Mouse (Mus musculus): ENCODE data around the gene Stk33.
A peak's percentile ranks its signal among the peaks of the same experiment; 100 is the strongest.

Stk33 gene

GRCm38 (mm10) chr7:109357877-109358276 is 81.0 kb downstream of the Stk33 start:
- DNase-seq (ENCODE audit: low spot score) = no peak

GRCm38 (mm10) chr7:109347241-109347640 is 91.6 kb downstream of the Stk33 start:
- no peak for DNase-seq (ENCODE audit: low spot score)

- no peak for DNase-seq (ENCODE audit: low spot score)
Observed at GRCm38 (mm10) chr7:109331722-109332121, 107.2 kb downstream of the Stk33 start.

- DNase-seq (ENCODE audit: low spot score) = no peak
Observed at GRCm38 (mm10) chr7:109328772-109329171, 110.1 kb downstream of the Stk33 start.

GRCm38 (mm10) chr7:109326813-109327212 is 112.1 kb downstream of the Stk33 start:
- no peak for DNase-seq (ENCODE audit: low spot score)

GRCm38 (mm10) chr7:109325731-109326130 is 113.2 kb downstream of the Stk33 start:
- peak; percentile 35 for DNase-seq (ENCODE audit: low spot score)

- DNase-seq (ENCODE audit: low spot score) = no peak
Observed at GRCm38 (mm10) chr7:109325169-109325568, 113.7 kb downstream of the Stk33 start.

- no peak for DNase-seq (ENCODE audit: low spot score)
Observed at GRCm38 (mm10) chr7:109309506-109309905, 129.4 kb downstream of the Stk33 start.

- DNase-seq (ENCODE audit: low spot score) = no peak
Observed at GRCm38 (mm10) chr7:109295807-109296206, 143.1 kb downstream of the Stk33 start.

GRCm38 (mm10) chr7:109295351-109295750 is 143.5 kb downstream of the Stk33 start:
- no peak for DNase-seq (ENCODE audit: low spot score)

- DNase-seq (ENCODE audit: low spot score) = peak; percentile 28
Observed at GRCm38 (mm10) chr7:109290501-109290900, 148.4 kb downstream of the Stk33 start.

GRCm38 (mm10) chr7:109289106-109289505 is 149.8 kb downstream of the Stk33 start:
- DNase-seq (ENCODE audit: low spot score) = no peak

GRCm38 (mm10) chr7:109282106-109282505 is 156.8 kb downstream of the Stk33 start:
- no peak for DNase-seq (ENCODE audit: low spot score)

- no peak for DNase-seq (ENCODE audit: low spot score)
Observed at GRCm38 (mm10) chr7:109276622-109277021, 162.3 kb downstream of the Stk33 start.

GRCm38 (mm10) chr7:109275901-109276300 is 163.0 kb downstream of the Stk33 start:
- DNase-seq (ENCODE audit: low spot score) = no peak

GRCm38 (mm10) chr7:109275151-109275550 is 163.7 kb downstream of the Stk33 start:
- no peak for DNase-seq (ENCODE audit: low spot score)

- DNase-seq (ENCODE audit: low spot score) = no peak
Observed at GRCm38 (mm10) chr7:109274289-109274688, 164.6 kb downstream of the Stk33 start.

GRCm38 (mm10) chr7:109269046-109269445 is 169.8 kb downstream of the Stk33 start:
- DNase-seq (ENCODE audit: low spot score) = no peak

GRCm38 (mm10) chr7:109267370-109267769 is 171.5 kb downstream of the Stk33 start:
- no peak for DNase-seq (ENCODE audit: low spot score)

- DNase-seq (ENCODE audit: low spot score) = peak; percentile 55
Observed at GRCm38 (mm10) chr7:109266181-109266580, 172.7 kb downstream of the Stk33 start.

GRCm38 (mm10) chr7:109265606-109266005 is 173.3 kb downstream of the Stk33 start:
- no peak for DNase-seq (ENCODE audit: low spot score)

GRCm38 (mm10) chr7:109255506-109256352 is 183.2 kb downstream of the Stk33 start:
- peak; percentile 82 for DNase-seq (ENCODE audit: low spot score)

GRCm38 (mm10) chr7:109251418-109251817 is 187.5 kb downstream of the Stk33 start:
- no peak for DNase-seq (ENCODE audit: low spot score)

GRCm38 (mm10) chr7:109244776-109245175 is 194.1 kb downstream of the Stk33 start:
- DNase-seq (ENCODE audit: low spot score) = no peak
